Mouse (Mus musculus) midbrain, embryonic 11.5 days (tissue): Measurements from ENCODE around the gene A630095N17Rik. TPM values are rescaled to one million over a fixed set of nuclear protein-coding genes. Genes with fewer than 3 reads are reported as not detected.
A peak's percentile ranks its signal among the peaks of the same experiment; 100 is the strongest.

Experiments
- ATAC-seq: fragments of 200-750 bp; cut with Nextera tagmentation; 2 replicates; pipeline ENCODE4 v1.8.0; 2017; ENCODE audit warnings: moderate TSS enrichment, moderate library complexity; ENCODE audit not compliant: low FRiP score
- DNase-seq: peaks from one replicate; pipeline ENCODE4 v3.0.0; 2015; ENCODE audit warnings: low spot score; ENCODE audit errors: missing footprints
- H3K27ac ChIP-seq: fragments of 300-500 bp; sonication (generic); 2 replicates; pipeline ENCODE4 v1.5.1; 2014; ENCODE audit warnings: low read depth, low read length
- H3K27me3 ChIP-seq: fragments of 300-500 bp; sonication (generic); 2 replicates; pipeline ENCODE4 v1.6.1; 2014; ENCODE audit warnings: mild to moderate bottlenecking, low read length, moderate library complexity, mixed read lengths; ENCODE audit not compliant: control insufficient read depth, insufficient read depth
- H3K36me3 ChIP-seq: fragments of 300-500 bp; sonication (generic); 2 replicates; pipeline ENCODE4 v1.6.1; 2014; ENCODE audit warnings: mild to moderate bottlenecking, low read length, moderate library complexity, mixed read lengths; ENCODE audit not compliant: control insufficient read depth, insufficient read depth
- H3K4me1 ChIP-seq: fragments of 300-500 bp; sonication (generic); 2 replicates; pipeline ENCODE4 v1.6.1; 2014; ENCODE audit warnings: low read length; ENCODE audit not compliant: control insufficient read depth, insufficient read depth
- H3K4me2 ChIP-seq: fragments of 300-500 bp; sonication (generic); 2 replicates; pipeline ENCODE4 v1.6.1; 2014; ENCODE audit warnings: mild to moderate bottlenecking, moderate library complexity
- H3K4me3 ChIP-seq: fragments of 300-500 bp; sonication (generic); 2 replicates; pipeline ENCODE4 v1.5.1; 2014; ENCODE audit warnings: low read depth, low read length
- H3K9ac ChIP-seq: fragments of 300-500 bp; sonication (generic); 2 replicates; pipeline ENCODE4 v1.6.1; 2014; ENCODE audit warnings: low read length
- H3K9me3 ChIP-seq: fragments of 300-500 bp; sonication (generic); 2 replicates; pipeline ENCODE4 v1.6.1; 2016; ENCODE audit warnings: low read length; ENCODE audit not compliant: control insufficient read depth
- WGBS: fragments of 180-500 bp; shearing (Covaris S2); extraction: QIAGEN DNeasy Blood & Tissue Kit; methylation state at CpG from one replicate; pipeline ENCODE4 v1.1.7; 2014; 5-methylcytosine and 5-hydroxymethylcytosine counted together
- polyA plus RNA-seq: library from polyadenylated mRNA; unstranded; fragments of >200 nt; fragmentation: Nextera tagmentation; extraction: Ambion mirVana; gene quantifications from 2 replicates; pipeline ENCODE4 v1.2.1, GENCODE M21; 2014

A630095N17Rik gene
- polyA plus RNA-seq, 1 experiment from 2014 or later, result not detected

DNA sequence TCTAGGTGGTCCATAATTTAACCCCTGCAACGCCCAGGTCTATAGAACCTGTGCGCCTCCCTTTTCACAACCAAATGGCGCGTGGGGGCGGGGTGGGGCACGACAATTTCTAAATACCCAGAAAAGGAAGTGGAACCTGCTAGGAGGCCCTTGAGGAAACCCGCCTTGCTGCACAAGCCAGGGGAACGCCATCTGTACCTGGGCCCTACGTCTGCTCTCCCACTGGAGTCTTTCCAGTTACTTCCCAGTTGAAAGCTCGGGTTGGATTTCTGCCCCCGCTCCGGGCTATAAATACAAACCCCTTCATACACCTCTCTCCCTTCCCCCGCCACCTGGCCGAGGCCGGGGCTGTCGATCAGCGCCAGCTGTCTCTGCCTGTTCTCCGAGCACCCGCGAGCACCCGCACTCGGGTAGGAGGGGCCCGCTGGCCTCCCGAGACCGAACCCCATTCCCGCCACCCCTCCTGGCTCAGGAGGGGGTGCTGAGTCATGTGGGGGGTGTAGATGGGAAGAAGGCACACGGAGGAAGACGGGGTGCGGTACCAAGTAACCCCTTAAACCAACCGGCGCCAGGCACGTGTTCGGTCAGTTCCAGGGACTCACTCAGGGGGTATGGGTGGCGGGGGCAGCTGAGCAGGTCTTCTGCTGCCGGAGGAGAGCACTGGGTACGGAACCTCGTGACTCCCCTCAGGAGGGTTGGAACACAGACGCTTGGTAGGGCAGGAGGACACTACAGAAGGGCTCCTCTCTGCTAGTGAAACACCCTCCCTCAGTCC, 13.5 kb downstream of the A630095N17Rik start:
- Histone ChIP-seq H3K9me3 (no peaks in the 10 kb centered on the region), H3K4me2 (peak overlapping the region; percentile 94), H3K9ac (peak overlapping the region; percentile 36; the same call in 1 of the 2 replicates), H3K4me1 (peaks cover 11% of the 10 kb centered on the region), H3K27ac (no peak overlapping the region), H3K36me3 (peaks cover 4% of the 10 kb centered on the region; the same call in 1 of the 2 replicates), H3K27me3 (peaks cover 47% of the 10 kb centered on the region), H3K4me3 (peak overlapping the region; percentile 49)
- DNase-seq, result peak; percentile 87
- peak; percentile 58; the same call in 1 of the 2 replicates for ATAC-seq
- WGBS, result 3% methylated on average over 38 of the region's 38 CpGs

DNA sequence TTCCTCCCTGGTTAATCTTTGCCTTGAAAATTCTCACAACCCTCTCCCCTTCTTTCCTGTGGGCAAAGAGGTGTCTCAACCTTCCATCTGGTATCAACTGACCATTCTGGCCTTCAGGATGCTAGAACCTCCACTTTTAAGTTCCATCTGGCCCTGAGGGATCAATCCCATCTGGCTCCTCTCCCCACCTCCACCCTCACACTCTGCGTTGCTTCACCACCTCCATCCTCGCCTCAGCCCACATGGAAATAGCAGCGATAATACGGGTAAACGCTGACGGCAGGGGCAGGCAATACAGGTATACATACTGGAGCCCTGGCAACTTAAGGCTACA, 14.0 kb downstream of the A630095N17Rik start:
- H3K4me2 ChIP-seq, result peak overlapping the region; percentile 94; the same call in 1 of the 2 replicates
- DNase-seq (peak; percentile 85), ATAC-seq (no peak)
- H3K4me3 ChIP-seq, result peak overlapping the region; percentile 49; the same call in 1 of the 2 replicates
- peaks cover 47% of the 10 kb centered on the region for H3K27me3 ChIP-seq
- peaks cover 11% of the 10 kb centered on the region for H3K4me1 ChIP-seq
- H3K27ac ChIP-seq, result no peak overlapping the region
- H3K9ac ChIP-seq, result no peak overlapping the region
- no peaks in the 10 kb centered on the region for H3K9me3 ChIP-seq
- H3K36me3 ChIP-seq, result peaks cover 4% of the 10 kb centered on the region; the same call in 1 of the 2 replicates
- WGBS, result 9% methylated on average over 6 of the region's 6 CpGs

DNA sequence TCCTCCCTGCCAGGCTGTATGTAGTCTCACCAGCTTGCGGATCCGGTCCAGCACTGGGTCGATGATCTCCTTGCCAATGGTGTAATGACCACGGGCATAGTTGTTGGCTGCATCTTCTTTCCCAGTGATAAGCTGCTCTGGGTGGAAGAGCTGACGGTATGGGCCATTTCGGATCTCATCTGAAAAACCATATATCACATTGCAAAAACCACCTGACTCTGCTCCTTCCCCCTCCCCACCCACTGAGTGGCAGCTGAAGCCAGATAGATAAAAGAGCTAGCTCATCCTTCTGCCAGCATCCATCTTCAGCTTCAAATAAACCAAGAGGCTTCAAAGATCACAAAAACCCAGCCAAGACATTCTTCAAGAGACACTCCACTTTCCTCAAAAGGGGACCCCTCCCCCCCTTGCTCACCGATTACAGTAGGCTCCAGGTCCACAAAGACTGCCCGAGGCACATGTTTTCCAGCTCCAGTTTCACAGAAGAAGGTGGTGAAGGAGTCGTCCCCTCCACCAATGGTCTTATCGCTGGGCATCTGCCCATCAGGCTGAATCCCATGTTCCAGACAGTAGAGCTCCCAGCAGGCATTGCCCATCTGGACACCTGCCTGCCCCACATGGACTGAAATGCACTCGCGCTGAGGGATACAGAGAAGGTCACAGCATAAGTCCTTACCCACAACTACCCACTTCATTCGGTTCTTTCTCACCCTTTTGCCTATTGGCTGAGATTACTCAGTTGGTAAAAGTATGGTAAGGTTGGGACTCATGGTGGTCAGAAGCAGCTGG, 14.9 kb downstream of the A630095N17Rik start:
- Histone ChIP-seq H3K4me2 (no peak overlapping the region), H3K9me3 (no peaks in the 10 kb centered on the region), H3K4me1 (peaks cover 11% of the 10 kb centered on the region), H3K9ac (no peak overlapping the region), H3K36me3 (peaks cover 4% of the 10 kb centered on the region; the same call in 1 of the 2 replicates), H3K27me3 (peaks cover 47% of the 10 kb centered on the region), H3K4me3 (no peak overlapping the region), H3K27ac (no peak overlapping the region)
- DNase-seq (no peak), ATAC-seq (no peak)
- 82% methylated on average over 13 of the region's 13 CpGs for WGBS

DNA sequence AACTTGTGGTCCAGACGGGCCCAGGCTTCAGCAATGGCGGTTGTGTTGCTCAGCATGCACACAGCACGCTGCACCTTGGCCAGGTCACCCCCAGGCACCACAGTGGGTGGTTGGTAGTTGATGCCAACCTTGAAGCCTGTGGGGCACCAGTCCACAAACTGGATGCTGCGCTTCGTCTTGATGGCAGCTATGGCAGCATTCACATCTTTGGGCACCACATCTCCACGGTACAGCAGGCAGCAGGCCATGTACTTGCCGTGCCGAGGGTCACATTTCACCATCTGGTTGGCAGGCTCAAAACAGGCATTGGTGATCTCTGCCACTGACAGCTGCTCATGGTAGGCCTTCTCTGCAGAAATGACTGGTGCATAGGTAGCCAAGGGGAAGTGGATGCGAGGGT, 16.1 kb downstream of the A630095N17Rik start:
- Histone ChIP-seq H3K9me3 (no peaks in the 10 kb centered on the region), H3K4me3 (no peak overlapping the region), H3K36me3 (peaks cover 4% of the 10 kb centered on the region; the same call in 1 of the 2 replicates), H3K27ac (no peak overlapping the region), H3K9ac (no peak overlapping the region), H3K4me1 (peaks cover 20% of the 10 kb centered on the region), H3K4me2 (no peak overlapping the region), H3K27me3 (peaks cover 40% of the 10 kb centered on the region)
- ATAC-seq, result no peak
- WGBS, result 94% methylated on average over 9 of the region's 9 CpGs
- DNase-seq, result no peak

DNA sequence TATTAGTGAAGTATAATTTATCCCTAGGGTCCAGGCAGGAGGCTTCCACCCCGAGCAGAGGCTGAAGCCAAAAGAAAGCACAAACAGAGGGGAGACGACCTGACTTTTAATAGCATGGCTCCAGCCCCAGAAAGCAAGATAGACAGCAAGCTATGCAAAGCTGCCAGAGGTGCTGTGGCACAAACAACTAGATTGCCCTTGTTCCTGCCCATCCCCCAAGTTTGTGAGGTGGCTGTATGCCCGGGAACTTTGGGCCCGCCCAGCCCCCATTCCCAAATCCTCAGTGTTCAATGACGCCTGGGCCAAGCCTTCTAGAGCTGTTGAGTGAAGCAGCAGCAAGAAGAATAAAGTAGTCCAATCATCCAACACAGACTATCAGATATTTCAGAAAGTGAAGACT, 17.0 kb downstream of the A630095N17Rik start:
- Histone ChIP-seq H3K9ac (no peak overlapping the region), H3K4me3 (no peak overlapping the region), H3K4me2 (no peak overlapping the region), H3K4me1 (peaks cover 23% of the 10 kb centered on the region), H3K36me3 (peaks cover 4% of the 10 kb centered on the region; the same call in 1 of the 2 replicates), H3K27me3 (peaks cover 31% of the 10 kb centered on the region), H3K27ac (no peak overlapping the region), H3K9me3 (no peaks in the 10 kb centered on the region)
- DNase-seq (no peak), ATAC-seq (no peak)
- WGBS, result 77% methylated on average over 5 of the region's 5 CpGs

DNA sequence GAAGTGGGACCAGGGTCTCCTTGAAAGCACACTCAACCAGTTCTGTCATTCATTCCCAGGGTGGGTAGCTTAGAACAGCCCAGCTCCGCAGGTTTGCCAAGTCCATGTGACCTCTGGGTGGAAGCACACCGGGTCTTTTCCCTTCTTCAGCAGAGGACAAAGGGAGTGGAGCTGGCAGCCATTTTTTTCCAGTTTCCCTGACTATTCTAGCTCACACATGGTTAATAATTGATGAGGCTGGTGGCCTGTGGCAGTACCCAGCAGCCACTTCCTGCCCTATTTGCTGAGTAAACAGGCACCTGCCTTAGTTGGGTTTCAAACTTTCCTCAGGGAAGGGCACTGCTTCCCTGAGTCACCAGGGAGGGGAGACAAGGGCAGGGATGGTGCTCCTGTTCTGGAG, 17.5 kb downstream of the A630095N17Rik start:
- Histone ChIP-seq H3K4me3 (no peak overlapping the region), H3K9me3 (no peaks in the 10 kb centered on the region), H3K9ac (no peak overlapping the region), H3K27me3 (peaks cover 26% of the 10 kb centered on the region), H3K4me1 (peaks cover 21% of the 10 kb centered on the region), H3K36me3 (peaks cover 4% of the 10 kb centered on the region; the same call in 1 of the 2 replicates), H3K27ac (no peak overlapping the region), H3K4me2 (no peak overlapping the region)
- 88% methylated on average over 2 of the region's 2 CpGs for WGBS
- ATAC-seq (no peak), DNase-seq (no peak)

DNA sequence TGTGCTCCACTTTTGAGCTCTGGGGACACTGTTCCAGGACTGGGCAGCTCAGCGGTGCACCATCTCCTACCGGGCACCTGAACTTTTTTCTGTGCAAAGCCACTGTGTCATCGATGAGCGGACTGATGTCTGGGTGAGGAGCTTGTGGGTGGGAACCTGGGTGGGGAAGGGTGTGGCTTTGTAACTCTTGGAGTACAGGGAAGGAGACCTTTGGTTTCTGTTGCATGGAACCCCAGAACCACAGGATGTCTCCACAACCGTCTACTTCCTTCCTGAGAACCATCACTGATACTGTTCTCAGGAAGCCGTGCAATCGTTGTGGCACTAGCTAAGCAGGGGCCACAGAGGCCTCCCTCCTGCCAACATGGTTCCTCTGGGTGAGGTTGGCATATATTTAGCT, 18.8 kb downstream of the A630095N17Rik start:
- Histone ChIP-seq H3K27ac (no peak overlapping the region), H3K9me3 (no peaks in the 10 kb centered on the region), H3K4me2 (no peak overlapping the region), H3K4me3 (no peak overlapping the region), H3K36me3 (peaks cover 4% of the 10 kb centered on the region; the same call in 1 of the 2 replicates), H3K4me1 (peaks cover 20% of the 10 kb centered on the region), H3K9ac (no peak overlapping the region), H3K27me3 (peaks cover 14% of the 10 kb centered on the region)
- DNase-seq, result no peak
- 91% methylated on average over 7 of the region's 7 CpGs for WGBS
- no peak for ATAC-seq

DNA sequence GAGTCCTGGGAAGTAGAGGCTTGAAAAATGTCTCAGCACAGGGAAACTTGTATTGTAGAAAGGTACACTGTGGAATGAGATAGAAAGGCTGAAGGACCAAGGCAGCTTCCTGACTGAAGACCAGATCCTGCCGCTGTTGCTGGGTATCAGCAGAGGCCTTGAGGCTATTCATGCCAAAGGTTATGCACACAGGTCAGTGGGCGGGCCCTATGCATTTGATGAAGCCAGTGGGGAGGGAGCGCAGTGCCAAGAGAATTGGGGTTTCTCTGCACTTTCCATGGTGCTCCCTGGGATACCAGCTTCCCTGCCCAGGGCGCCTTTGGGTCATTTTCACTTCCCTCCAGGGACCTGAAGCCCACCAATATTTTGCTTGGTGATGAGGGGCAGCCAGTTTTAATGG, 19.4 kb downstream of the A630095N17Rik start:
- Histone ChIP-seq H3K27me3 (peaks cover 9% of the 10 kb centered on the region), H3K4me1 (peaks cover 20% of the 10 kb centered on the region), H3K4me3 (no peak overlapping the region), H3K27ac (no peak overlapping the region), H3K36me3 (peaks cover 4% of the 10 kb centered on the region; the same call in 1 of the 2 replicates), H3K9me3 (no peaks in the 10 kb centered on the region), H3K4me2 (no peak overlapping the region), H3K9ac (no peak overlapping the region)
- ATAC-seq, result no peak
- WGBS, result 87% methylated on average over 4 of the region's 4 CpGs
- DNase-seq, result no peak
